Mouse (Mus musculus) retina, embryonic 14.5 days (tissue): Measurements from ENCODE around the gene Kat2a.
A peak's percentile ranks its signal among the peaks of the same experiment; 100 is the strongest.

Source experiments
- DNase-seq: peaks from one replicate; pipeline ENCODE4 v3.0.0-alpha.2; 2015; ENCODE audit warnings: low spot score

The Kat2a gene

GRCm38 (mm10) chr11:100671049-100671448 lies 41.2 kb downstream of the Kat2a start:
- no peak for DNase-seq

- peak; percentile 54 for DNase-seq
Observed at GRCm38 (mm10) chr11:100659806-100660205, 52.5 kb downstream of the Kat2a start.

GRCm38 (mm10) chr11:100656458-100656857 lies 55.8 kb downstream of the Kat2a start:
- DNase-seq = peak; percentile 96

- peak; percentile 37 for DNase-seq
Observed at GRCm38 (mm10) chr11:100655589-100655988, 56.7 kb downstream of the Kat2a start.
